Mouse (Mus musculus) neural tube, embryonic 13.5 days (tissue): Measurements from ENCODE around the gene Hs3st6. TPM values are rescaled to one million over a fixed set of nuclear protein-coding genes. Genes with fewer than 3 reads are reported as not detected.
"Not testable (repeated sequence)": the region's sequence is repeated elsewhere in the genome, so short reads cannot be mapped to it uniquely, and the experiment has no call there.

Experiments used
- ATAC-seq: fragments of 200-750 bp; cut with Nextera tagmentation; 2 replicates; pipeline ENCODE4 v1.8.0; 2017; ENCODE audit warnings: low read depth, mild to moderate bottlenecking, moderate TSS enrichment, moderate library complexity
- H3K27ac ChIP-seq: fragments of 300-500 bp; sonication (generic); replicated peaks from 2 replicates; pipeline ENCODE4 v1.5.1; 2015; ENCODE audit warnings: moderate library complexity, mild to moderate bottlenecking, inconsistent platforms
- H3K27me3 ChIP-seq: fragments of 300-500 bp; sonication (generic); 2 replicates; pipeline ENCODE4 v1.6.1; 2015; ENCODE audit warnings: mild to moderate bottlenecking, inconsistent platforms
- H3K36me3 ChIP-seq: fragments of 300-500 bp; sonication (generic); 2 replicates; pipeline ENCODE4 v1.6.1; 2015; ENCODE audit warnings: mild to moderate bottlenecking, inconsistent platforms
- H3K4me1 ChIP-seq: fragments of 300-500 bp; sonication (generic); replicated peaks from 2 replicates; pipeline ENCODE4 v1.6.1; 2015; ENCODE audit warnings: inconsistent platforms
- H3K4me2 ChIP-seq: fragments of 300-500 bp; sonication (generic); 2 replicates; pipeline ENCODE4 v1.6.1; 2015; ENCODE audit warnings: inconsistent platforms, mild to moderate bottlenecking, moderate library complexity
- H3K4me3 ChIP-seq: fragments of 300-500 bp; sonication (generic); 2 replicates; pipeline ENCODE4 v1.5.1; 2015; ENCODE audit warnings: mild to moderate bottlenecking, inconsistent platforms
- H3K9ac ChIP-seq: fragments of 300-500 bp; sonication (generic); 2 replicates; pipeline ENCODE4 v1.6.1; 2015; ENCODE audit warnings: moderate library complexity, mild to moderate bottlenecking, inconsistent platforms
- H3K9me3 ChIP-seq: fragments of 300-500 bp; sonication (generic); 2 replicates; pipeline ENCODE4 v1.6.1; 2016; ENCODE audit warnings: inconsistent platforms
- WGBS: fragments of 180-500 bp; shearing (Covaris S2); methylation state at CpG from one replicate; pipeline ENCODE4 v1.1.7; 2015; 5-methylcytosine and 5-hydroxymethylcytosine counted together
- polyA plus RNA-seq: library from polyadenylated mRNA; unstranded; fragments of >200 nt; fragmentation: Nextera tagmentation; extraction: Ambion mirVana; gene quantifications from 2 replicates; pipeline ENCODE4 v1.2.1, GENCODE M21; 2015

Hs3st6 gene
- polyA plus RNA-seq, 1 experiment from 2014 or later = 0.39 TPM

GRCm38 (mm10) chr17:24720616-24721015 is 32.2 kb upstream of the Hs3st6 start:
- H3K27ac ChIP-seq, ATAC-seq: not testable (repeated sequence)
- WGBS = under 1% methylated on average over 11 of the region's 11 CpGs

GRCm38 (mm10) chr17:24721383-24721955 is 31.3 kb upstream of the Hs3st6 start:
- H3K4me1 ChIP-seq = peaks cover 42% of the 10 kb centered on the region
- ATAC-seq = not testable (repeated sequence)

More at GRCm38 (mm10) chr17:24720616-24721015, 32.2 kb upstream of the Hs3st6 start:
- Histone ChIP-seq H3K4me3 (peak overlapping the region; percentile 87), H3K36me3 (peaks cover 34% of the 10 kb centered on the region), H3K4me1 (peaks cover 42% of the 10 kb centered on the region), H3K4me2 (peak overlapping the region; percentile 78), H3K9ac (peak overlapping the region; percentile 91)
- not testable (repeated sequence) for H3K27me3 ChIP-seq, H3K9me3 ChIP-seq

GRCm38 (mm10) chr17:24722220-24722924 is 30.4 kb upstream of the Hs3st6 start:
- Histone ChIP-seq H3K36me3 (peaks cover 18% of the 10 kb centered on the region), H3K4me3 (peak overlapping the region; percentile 87; the same call in 1 of the 2 replicates), H3K9me3 (no peaks in the 10 kb centered on the region), H3K9ac (peak overlapping the region; percentile 96), H3K4me1 (peaks cover 42% of the 10 kb centered on the region), H3K27me3 (0 out of 2 replicates have a peak, but pooled peaks cover under 1% of the 10 kb centered on the region), H3K27ac (no peak overlapping the region), H3K4me2 (peak overlapping the region; percentile 95)
- ATAC-seq = no peak
- WGBS = 32% methylated on average over 13 of the region's 13 CpGs

More at GRCm38 (mm10) chr17:24721383-24721955, 31.3 kb upstream of the Hs3st6 start:
- H3K9me3 ChIP-seq, H3K27ac ChIP-seq, H3K27me3 ChIP-seq: not testable (repeated sequence)
- Histone ChIP-seq H3K4me2 (peak overlapping the region; percentile 78), H3K4me3 (peak overlapping the region; percentile 87), H3K9ac (peak overlapping the region; percentile 71), H3K36me3 (peaks cover 26% of the 10 kb centered on the region)
- 65% methylated on average over 7 of the region's 7 CpGs for WGBS

GRCm38 (mm10) chr17:24723122-24723880 is 29.5 kb upstream of the Hs3st6 start:
- WGBS = 3% methylated on average over 12 of the region's 12 CpGs
- peak overlapping the region; percentile 86 for H3K27ac ChIP-seq
- peak overlapping the region; percentile 95 for H3K4me2 ChIP-seq
- H3K9me3 ChIP-seq = no peaks in the 10 kb centered on the region
- H3K4me1 ChIP-seq = peaks cover 40% of the 10 kb centered on the region
- H3K4me3 ChIP-seq = peak overlapping the region; percentile 87
- 0 out of 2 replicates have a peak, but pooled peaks cover 9% of the 10 kb centered on the region for H3K27me3 ChIP-seq
- ATAC-seq = no peak
- peaks cover 18% of the 10 kb centered on the region for H3K36me3 ChIP-seq
- peak overlapping the region; percentile 96 for H3K9ac ChIP-seq

GRCm38 (mm10) chr17:24723881-24724180 is 29.0 kb upstream of the Hs3st6 start:
- Histone ChIP-seq H3K4me2 (peak overlapping the region; percentile 95), H3K9me3 (no peaks in the 10 kb centered on the region), H3K36me3 (peaks cover 18% of the 10 kb centered on the region), H3K4me3 (peak overlapping the region; percentile 87), H3K4me1 (peaks cover 35% of the 10 kb centered on the region), H3K9ac (peak overlapping the region; percentile 96), H3K27me3 (0 out of 2 replicates have a peak, but pooled peaks cover 10% of the 10 kb centered on the region), H3K27ac (peak overlapping the region; percentile 86)
- WGBS = under 1% methylated on average over 15 of the region's 15 CpGs
- no peak; the same call in 1 of the 2 replicates for ATAC-seq

GRCm38 (mm10) chr17:24724184-24724583 is 28.6 kb upstream of the Hs3st6 start, which contains the start of gene Ndufb10:
Gene Ndufb10, minus strand, starts transcription at chr17:24724478.
- Histone ChIP-seq H3K27me3 (0 out of 2 replicates have a peak, but pooled peaks cover 10% of the 10 kb centered on the region), H3K4me2 (peak within 1 kb of the TSS; percentile 95), H3K36me3 (peaks cover 18% of the 10 kb centered on the region), H3K9me3 (no peaks in the 10 kb centered on the region), H3K4me1 (peaks cover 31% of the 10 kb centered on the region), H3K4me3 (peak within 1 kb of the TSS; percentile 87), H3K27ac (peak within 1 kb of the TSS; percentile 86), H3K9ac (peak within 1 kb of the TSS; percentile 96)
- WGBS = under 1% methylated on average over 30 of the region's 30 CpGs
- peak; percentile 72 for ATAC-seq

GRCm38 (mm10) chr17:24725637-24726390 is 27.0 kb upstream of the Hs3st6 start:
- H3K4me2 ChIP-seq = no peak overlapping the region
- 79% methylated on average over 3 of the region's 3 CpGs for WGBS
- no peaks in the 10 kb centered on the region for H3K9me3 ChIP-seq
- ATAC-seq = no peak
- H3K27me3 ChIP-seq = 0 out of 2 replicates have a peak, but pooled peaks cover 10% of the 10 kb centered on the region
- no peak overlapping the region for H3K4me3 ChIP-seq
- no peak overlapping the region for H3K27ac ChIP-seq
- no peak overlapping the region for H3K9ac ChIP-seq
- peaks cover 18% of the 10 kb centered on the region for H3K36me3 ChIP-seq
- peaks cover 28% of the 10 kb centered on the region for H3K4me1 ChIP-seq

GRCm38 (mm10) chr17:24727618-24728017 is 25.2 kb upstream of the Hs3st6 start, which contains the start of gene Rpl3l:
Gene Rpl3l, plus strand, starts transcription at chr17:24727820.
- peaks cover 1% of the 10 kb centered on the region for H3K36me3 ChIP-seq
- H3K27me3 ChIP-seq = peaks cover 10% of the 10 kb centered on the region; the same call in 1 of the 2 replicates
- H3K9ac ChIP-seq = no peak within 1 kb of the TSS
- H3K4me3 ChIP-seq = no peak within 1 kb of the TSS
- H3K4me2 ChIP-seq = no peak within 1 kb of the TSS
- H3K27ac ChIP-seq = no peak within 1 kb of the TSS
- 80% methylated on average over 2 of the region's 2 CpGs for WGBS
- H3K4me1 ChIP-seq = peaks cover 12% of the 10 kb centered on the region
- no peaks in the 10 kb centered on the region for H3K9me3 ChIP-seq
- ATAC-seq = no peak

GRCm38 (mm10) chr17:24728184-24728583 is 24.6 kb upstream of the Hs3st6 start:
- no peaks in the 10 kb centered on the region for H3K36me3 ChIP-seq
- peaks cover 10% of the 10 kb centered on the region; the same call in 1 of the 2 replicates for H3K27me3 ChIP-seq
- H3K27ac ChIP-seq = no peak overlapping the region
- H3K9ac ChIP-seq = no peak overlapping the region
- WGBS = 77% methylated on average over 17 of the region's 17 CpGs
- no peak overlapping the region for H3K4me2 ChIP-seq
- H3K4me1 ChIP-seq = peaks cover 6% of the 10 kb centered on the region
- H3K9me3 ChIP-seq = no peaks in the 10 kb centered on the region
- no peak overlapping the region for H3K4me3 ChIP-seq
- no peak for ATAC-seq

GRCm38 (mm10) chr17:24729067-24729466 is 23.7 kb upstream of the Hs3st6 start:
- WGBS = 79% methylated on average over 6 of the region's 6 CpGs
- H3K4me1 ChIP-seq = no peaks in the 10 kb centered on the region
- no peak for ATAC-seq

GRCm38 (mm10) chr17:24730787-24731186 is 22.0 kb upstream of the Hs3st6 start:
- H3K9ac ChIP-seq = no peak overlapping the region
- no peak overlapping the region for H3K27ac ChIP-seq
- H3K4me3 ChIP-seq = no peak overlapping the region
- H3K27me3 ChIP-seq = peaks cover 10% of the 10 kb centered on the region
- peaks cover 4% of the 10 kb centered on the region for H3K4me1 ChIP-seq
- H3K4me2 ChIP-seq = no peak overlapping the region
- no peaks in the 10 kb centered on the region for H3K9me3 ChIP-seq
- H3K36me3 ChIP-seq = no peaks in the 10 kb centered on the region
- ATAC-seq = no peak
- 82% methylated on average over 14 of the region's 14 CpGs for WGBS

More at GRCm38 (mm10) chr17:24729067-24729466, 23.7 kb upstream of the Hs3st6 start:
- H3K9ac ChIP-seq = no peak overlapping the region
- no peak overlapping the region for H3K4me3 ChIP-seq
- no peaks in the 10 kb centered on the region for H3K9me3 ChIP-seq
- no peak overlapping the region for H3K27ac ChIP-seq
- peaks cover 10% of the 10 kb centered on the region for H3K27me3 ChIP-seq
- no peak overlapping the region for H3K4me2 ChIP-seq
- H3K36me3 ChIP-seq = no peaks in the 10 kb centered on the region
